Mouse (Mus musculus) G1E (cell line): ENCODE measurements around the gene Rin3. TPM values are rescaled to one million over a fixed set of nuclear protein-coding genes. Genes with fewer than 3 reads are reported as not detected.
A peak's percentile ranks its signal among the peaks of the same experiment; 100 is the strongest.

Experiments
- ATAC-seq: 2 replicates; pipeline ENCODE4 v1.8.0; 2016; ENCODE audit warnings: mild to moderate bottlenecking; ENCODE audit not compliant: insufficient number of reproducible peaks, poor library complexity, low FRiP score, severe bottlenecking; ENCODE audit errors: extremely low read depth
- DNase-seq: peaks from one replicate; pipeline ENCODE4 v3.0.0; 2012; ENCODE audit warnings: low spot score
- H3K27me3 ChIP-seq: 2 replicates; pipeline ENCODE4 v1.6.1; 2012; ENCODE audit warnings: mild to moderate bottlenecking, low read length, inconsistent platforms; ENCODE audit not compliant: insufficient read depth
- H3K36me3 ChIP-seq: replicated peaks from 2 replicates; pipeline ENCODE3; 2012; ENCODE audit warnings: mild to moderate bottlenecking, inconsistent platforms
- H3K4me1 ChIP-seq: 2 replicates; pipeline ENCODE4 v1.6.1; 2012; ENCODE audit warnings: low read depth, low read length, inconsistent platforms, mixed read lengths; ENCODE audit not compliant: insufficient read depth
- H3K4me3 ChIP-seq: 2 replicates; pipeline ENCODE4 v1.5.1; 2012; ENCODE audit warnings: low read depth, mild to moderate bottlenecking, inconsistent platforms, low read length, moderate library complexity, mixed read lengths
- H3K9me3 ChIP-seq: replicated peaks from 2 replicates; pipeline ENCODE4 v1.6.1; 2012; ENCODE audit warnings: inconsistent platforms
- CTCF ChIP-seq: IDR thresholded peaks from 2 replicates; pipeline ENCODE4 v1.5.1; 2012; ENCODE audit warnings: low read depth, low read length, inconsistent platforms, mixed read lengths
- GATA1 ChIP-seq: IDR thresholded peaks from 2 replicates; pipeline ENCODE4 v1.6.1; 2012; ENCODE audit warnings: borderline replicate concordance, low read length, inconsistent platforms, mixed read lengths
- GATA2 ChIP-seq: IDR thresholded peaks from 2 replicates; pipeline ENCODE4 v1.6.1; 2012; ENCODE audit warnings: low read depth, low read length, inconsistent platforms, borderline replicate concordance
- POLR2AphosphoS5 ChIP-seq: IDR thresholded peaks from 2 replicates; pipeline ENCODE4 v1.6.1; 2012; ENCODE audit warnings: low read depth, low read length, inconsistent platforms; ENCODE audit not compliant: insufficient replicate concordance
- TAL1 ChIP-seq: conservative IDR thresholded peaks from 2 replicates; pipeline ENCODE4 v1.6.1; 2012; ENCODE audit warnings: low read depth, low read length, inconsistent platforms, mixed read lengths
- polyA plus RNA-seq: library from polyadenylated mRNA; stranded (reverse); fragments of >175 nt; gene quantifications from 2 replicates; pipeline ENCODE4 v1.2.3, GENCODE M21; 2012
- total RNA-seq, 2 experiments: library from RNA; stranded (forward) in 1 of 2; stranded (reverse) in 1 of 2; fragments of 200-1000 nt in 1 of 2; fragments of >200 nt in 1 of 2; fragmentation: Nextera tagmentation in 1 of 2; gene quantifications; 2 replicates each; pipeline ENCODE4 v1.2.3; 2014 to 2017

The Rin3 gene
- total and polyA plus RNA-seq, 3 experiments, result 3.4 to 5.2 (median 4.2) TPM

- Histone ChIP-seq H3K4me3 (no peak overlapping the region), H3K36me3 (no peaks in the 10 kb centered on the region), H3K27me3 (peaks cover 3% of the 10 kb centered on the region; the same call in 1 of the 2 replicates), H3K4me1 (peaks cover 41% of the 10 kb centered on the region), H3K9me3 (no peaks in the 10 kb centered on the region)
- no peak for TF ChIP-seq CTCF
- TF ChIP-seq GATA1, result no peak
- TF ChIP-seq GATA2, result no peak
- TF ChIP-seq POLR2AphosphoS5, result no peak
- no peak for TF ChIP-seq TAL1
- no peak for DNase-seq
- no peak for ATAC-seq
Measured at GRCm38 (mm10) chr12:102434107-102434506, 151.3 kb downstream of the Rin3 start.

GRCm38 (mm10) chr12:102436939-102437526, 154.2 kb downstream of the Rin3 start:
- Histone ChIP-seq H3K27me3 (peaks cover 3% of the 10 kb centered on the region; the same call in 1 of the 2 replicates), H3K9me3 (no peaks in the 10 kb centered on the region), H3K4me1 (peaks cover 55% of the 10 kb centered on the region), H3K36me3 (no peaks in the 10 kb centered on the region), H3K4me3 (no peak overlapping the region)
- TF ChIP-seq GATA2, result no peak
- TF ChIP-seq TAL1, result no peak
- no peak for TF ChIP-seq CTCF
- TF ChIP-seq GATA1, result no peak
- no peak for TF ChIP-seq POLR2AphosphoS5
- ATAC-seq, result no peak
- no peak for DNase-seq

GRCm38 (mm10) chr12:102437952-102438351, 155.1 kb downstream of the Rin3 start:
- Histone ChIP-seq H3K4me3 (no peak overlapping the region), H3K27me3 (peaks cover 3% of the 10 kb centered on the region; the same call in 1 of the 2 replicates), H3K9me3 (no peaks in the 10 kb centered on the region), H3K36me3 (no peaks in the 10 kb centered on the region), H3K4me1 (peaks cover 57% of the 10 kb centered on the region)
- ATAC-seq (no peak), DNase-seq (no peak)
- no peak for TF ChIP-seq POLR2AphosphoS5
- TF ChIP-seq CTCF, result no peak

- peaks cover 52% of the 10 kb centered on the region for H3K4me1 ChIP-seq
- no peak for TF ChIP-seq GATA2
- no peak for TF ChIP-seq POLR2AphosphoS5
- no peak for TF ChIP-seq GATA1
- TF ChIP-seq TAL1, result no peak
- TF ChIP-seq CTCF, result no peak
- DNase-seq (no peak), ATAC-seq (no peak)
- H3K27me3 ChIP-seq, result peaks cover 3% of the 10 kb centered on the region; the same call in 1 of the 2 replicates
- H3K9me3 ChIP-seq, result no peaks in the 10 kb centered on the region
- H3K36me3 ChIP-seq, result no peaks in the 10 kb centered on the region
- peak overlapping the region; percentile 72 for H3K4me3 ChIP-seq
Measured at GRCm38 (mm10) chr12:102438983-102439631, 156.3 kb downstream of the Rin3 start.

GRCm38 (mm10) chr12:102439632-102440023, 156.8 kb downstream of the Rin3 start, which contains the start of gene Lgmn:
Lgmn (minus strand) TSS chr12:102439813.
- peak; percentile 93 for DNase-seq
- H3K27me3 ChIP-seq, result peaks cover 3% of the 10 kb centered on the region; the same call in 1 of the 2 replicates
- H3K36me3 ChIP-seq, result no peaks in the 10 kb centered on the region
- TF ChIP-seq GATA1 (no peak), GATA2 (no peak), CTCF (no peak), TAL1 (no peak), POLR2AphosphoS5 (no peak)
- H3K9me3 ChIP-seq, result no peaks in the 10 kb centered on the region
- H3K4me3 ChIP-seq, result peak within 1 kb of the TSS; percentile 72
- H3K4me1 ChIP-seq, result peaks cover 47% of the 10 kb centered on the region
- peak; percentile 96 for ATAC-seq

Other genes with a start within 250 kb of the Rin3 start
- gene Slc24a4, start 154.3 kb upstream of the Rin3 start, total RNA-seq (2014; fragmentation: Nextera tagmentation), result not detected in 2 replicates
- gene Slc24a4, start 154.3 kb upstream of the Rin3 start, total RNA-seq (2017), result 0.12 and 0.16 TPM in 2 replicates
- not detected in 2 replicates for gene Slc24a4, start 154.3 kb upstream of the Rin3 start, polyA plus RNA-seq
- gene Lgmn, start 156.8 kb downstream of the Rin3 start, total RNA-seq (2014; fragmentation: Nextera tagmentation), result 22.0 and 33.8 TPM in 2 replicates
- gene Lgmn, start 156.8 kb downstream of the Rin3 start, total RNA-seq (2017), result 14.0 and 17.3 TPM in 2 replicates
- 1.7 TPM in 2 replicates for gene Lgmn, start 156.8 kb downstream of the Rin3 start, polyA plus RNA-seq
- gene Golga5, start 186.1 kb downstream of the Rin3 start, total RNA-seq (2014; fragmentation: Nextera tagmentation), result 60.6 and 63.6 TPM in 2 replicates
- gene Golga5, start 186.1 kb downstream of the Rin3 start, total RNA-seq (2017), result 74.1 and 86.3 TPM in 2 replicates
- 7.5 and 10.1 TPM in 2 replicates for gene Golga5, start 186.1 kb downstream of the Rin3 start, polyA plus RNA-seq